Mouse (Mus musculus) midbrain, embryonic 11.5 days (tissue): ENCODE results near the gene Nt5dc2. TPM values are rescaled to one million over a fixed set of nuclear protein-coding genes. Genes with fewer than 3 reads are reported as not detected.

Source experiments
- ATAC-seq: fragments of 200-750 bp; cut with Nextera tagmentation; 2 replicates; pipeline ENCODE4 v1.8.0; 2017; ENCODE audit warnings: moderate TSS enrichment, moderate library complexity; ENCODE audit not compliant: low FRiP score
- DNase-seq: peaks from one replicate; pipeline ENCODE4 v3.0.0; 2015; ENCODE audit warnings: low spot score; ENCODE audit errors: missing footprints
- H3K27ac ChIP-seq: fragments of 300-500 bp; sonication (generic); 2 replicates; pipeline ENCODE4 v1.5.1; 2014; ENCODE audit warnings: low read depth, low read length
- H3K27me3 ChIP-seq: fragments of 300-500 bp; sonication (generic); 2 replicates; pipeline ENCODE4 v1.6.1; 2014; ENCODE audit warnings: mild to moderate bottlenecking, low read length, moderate library complexity, mixed read lengths; ENCODE audit not compliant: control insufficient read depth, insufficient read depth
- H3K36me3 ChIP-seq: fragments of 300-500 bp; sonication (generic); 2 replicates; pipeline ENCODE4 v1.6.1; 2014; ENCODE audit warnings: mild to moderate bottlenecking, low read length, moderate library complexity, mixed read lengths; ENCODE audit not compliant: control insufficient read depth, insufficient read depth
- H3K4me1 ChIP-seq: fragments of 300-500 bp; sonication (generic); 2 replicates; pipeline ENCODE4 v1.6.1; 2014; ENCODE audit warnings: low read length; ENCODE audit not compliant: control insufficient read depth, insufficient read depth
- H3K4me2 ChIP-seq: fragments of 300-500 bp; sonication (generic); 2 replicates; pipeline ENCODE4 v1.6.1; 2014; ENCODE audit warnings: mild to moderate bottlenecking, moderate library complexity
- H3K4me3 ChIP-seq: fragments of 300-500 bp; sonication (generic); 2 replicates; pipeline ENCODE4 v1.5.1; 2014; ENCODE audit warnings: low read depth, low read length
- H3K9ac ChIP-seq: fragments of 300-500 bp; sonication (generic); 2 replicates; pipeline ENCODE4 v1.6.1; 2014; ENCODE audit warnings: low read length
- H3K9me3 ChIP-seq: fragments of 300-500 bp; sonication (generic); 2 replicates; pipeline ENCODE4 v1.6.1; 2016; ENCODE audit warnings: low read length; ENCODE audit not compliant: control insufficient read depth
- WGBS: fragments of 180-500 bp; shearing (Covaris S2); extraction: QIAGEN DNeasy Blood & Tissue Kit; methylation state at CpG from one replicate; pipeline ENCODE4 v1.1.7; 2014; 5-methylcytosine and 5-hydroxymethylcytosine counted together
- polyA plus RNA-seq: library from polyadenylated mRNA; unstranded; fragments of >200 nt; fragmentation: Nextera tagmentation; extraction: Ambion mirVana; gene quantifications from 2 replicates; pipeline ENCODE4 v1.2.1, GENCODE M21; 2014

Nt5dc2 gene
- polyA plus RNA-seq, 1 experiment from 2014 or later, result 520 TPM

- Histone ChIP-seq H3K9me3 (no peaks in the 10 kb centered on the region), H3K4me2 (no peak overlapping the region), H3K9ac (no peak overlapping the region), H3K36me3 (peaks cover 66% of the 10 kb centered on the region), H3K27me3 (no peaks in the 10 kb centered on the region), H3K4me1 (peaks cover 11% of the 10 kb centered on the region), H3K4me3 (no peak overlapping the region), H3K27ac (no peak overlapping the region)
- WGBS, result 94% methylated on average over 4 of the region's 4 CpGs
- no peak for ATAC-seq
- no peak for DNase-seq
Measured at GRCm38 (mm10) chr14:31186656-31187055, 55.8 kb downstream of the Nt5dc2 start.

Other genes with a start within 250 kb of the Nt5dc2 start
- gene Itih4, start 244.6 kb upstream of the Nt5dc2 start, polyA plus RNA-seq, result 0.15 TPM in 1 of 2 replicates, not detected in the other
- gene Itih3, start 207.3 kb upstream of the Nt5dc2 start, polyA plus RNA-seq, result 0.48 and 0.57 TPM in 2 replicates
- gene Itih1, start 187.8 kb upstream of the Nt5dc2 start, polyA plus RNA-seq, result not detected in 2 replicates
- 17.9 and 19.2 TPM in 2 replicates for gene Nek4, start 179.7 kb upstream of the Nt5dc2 start, polyA plus RNA-seq
- gene Glt8d1, start 129.7 kb upstream of the Nt5dc2 start, polyA plus RNA-seq, result 63.4 and 68.3 TPM in 2 replicates
- 269 and 301 TPM in 2 replicates for gene Spcs1, start 129.4 kb upstream of the Nt5dc2 start, polyA plus RNA-seq
- gene Pbrm1, start 111.9 kb upstream of the Nt5dc2 start, polyA plus RNA-seq, result 134 and 140 TPM in 2 replicates
- gene Gnl3, start 111.9 kb upstream of the Nt5dc2 start, polyA plus RNA-seq, result 96.2 and 103 TPM in 2 replicates
- gene Smim4, start 2.1 kb upstream of the Nt5dc2 start, polyA plus RNA-seq, result 54.7 and 56.2 TPM in 2 replicates
- gene Stab1, start 37.6 kb downstream of the Nt5dc2 start, polyA plus RNA-seq, result 28.6 and 28.7 TPM in 2 replicates
- 0.40 and 0.80 TPM in 2 replicates for gene Tnnc1, start 77.3 kb downstream of the Nt5dc2 start, polyA plus RNA-seq
- 243 and 258 TPM in 2 replicates for gene Nisch, start 85.9 kb downstream of the Nt5dc2 start, polyA plus RNA-seq
- 0.19 and 0.37 TPM in 2 replicates for gene Sema3g, start 86.8 kb downstream of the Nt5dc2 start, polyA plus RNA-seq
- 12.5 and 14.3 TPM in 2 replicates for gene Phf7, start 120.3 kb downstream of the Nt5dc2 start, polyA plus RNA-seq
- 95.7 and 95.9 TPM in 2 replicates for gene Bap1, start 120.4 kb downstream of the Nt5dc2 start, polyA plus RNA-seq
- gene Dnah1, start 192.8 kb downstream of the Nt5dc2 start, polyA plus RNA-seq, result 8.7 TPM in 2 replicates
- gene Capn7, start 205.6 kb downstream of the Nt5dc2 start, polyA plus RNA-seq, result 45.5 and 48.6 TPM in 2 replicates